Mouse (Mus musculus) pancreas, adult 10 weeks (tissue): ENCODE results near the gene Ahdc1. TPM values are rescaled to one million over a fixed set of nuclear protein-coding genes. Genes with fewer than 3 reads are reported as not detected.

Experiments used
- polyA plus RNA-seq: library from polyadenylated mRNA; stranded (reverse); fragments of 350-450 nt; fragmentation: Illumina TruSeq; extraction: RNeasy Lipid Tissue Mini Kit (QIAGEN cat#74804); gene quantifications from one replicate; pipeline ENCODE4 v1.2.3, GENCODE M21; 2015; ENCODE audit warnings: low read depth, low replicate concordance; ENCODE audit not compliant: insufficient read depth

Gene Ahdc1
- 5.5 TPM for polyA plus RNA-seq

DNA sequence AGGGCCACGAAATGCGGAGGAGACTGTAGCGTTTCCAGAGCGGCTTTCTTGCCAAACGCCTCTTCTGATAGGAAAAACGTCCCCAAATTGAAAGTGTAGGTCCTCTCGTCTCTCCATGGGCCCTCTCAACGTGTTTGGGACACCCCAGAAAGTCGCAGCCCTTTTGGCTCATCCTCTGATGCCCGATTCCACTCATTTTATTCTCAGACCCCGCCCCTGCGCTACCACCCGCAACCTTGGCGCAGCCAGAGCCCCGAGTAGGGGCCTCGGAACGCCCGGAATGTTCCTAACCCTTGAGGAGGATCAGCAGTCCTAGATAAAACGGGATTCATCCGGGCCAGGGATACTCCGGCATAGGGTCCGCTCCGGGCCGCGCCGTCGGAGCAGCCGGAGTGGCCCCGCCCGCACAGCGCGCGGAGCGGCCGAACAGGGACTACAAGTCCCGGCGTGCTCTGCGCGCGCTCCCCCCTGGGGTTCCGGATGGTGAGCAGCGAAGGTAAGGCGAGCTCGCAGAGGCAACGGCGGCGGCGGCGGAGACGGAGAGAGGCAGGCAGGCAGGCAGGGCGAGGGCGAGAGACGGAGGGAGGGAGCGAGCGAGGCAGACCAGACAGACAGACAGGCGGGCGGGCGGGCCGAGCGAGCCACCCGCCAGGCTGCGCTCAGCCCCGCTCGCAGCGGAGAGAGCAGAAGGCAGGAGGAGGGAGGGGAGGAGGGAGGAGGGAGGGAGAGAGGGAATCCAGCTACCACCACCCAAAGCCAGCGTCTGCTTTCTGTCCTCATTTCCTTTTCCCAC is at the start of gene Ahdc1:
Gene Ahdc1 (plus strand): TSS at position 233 of the 793 bp plus-strand sequence.

DNA sequence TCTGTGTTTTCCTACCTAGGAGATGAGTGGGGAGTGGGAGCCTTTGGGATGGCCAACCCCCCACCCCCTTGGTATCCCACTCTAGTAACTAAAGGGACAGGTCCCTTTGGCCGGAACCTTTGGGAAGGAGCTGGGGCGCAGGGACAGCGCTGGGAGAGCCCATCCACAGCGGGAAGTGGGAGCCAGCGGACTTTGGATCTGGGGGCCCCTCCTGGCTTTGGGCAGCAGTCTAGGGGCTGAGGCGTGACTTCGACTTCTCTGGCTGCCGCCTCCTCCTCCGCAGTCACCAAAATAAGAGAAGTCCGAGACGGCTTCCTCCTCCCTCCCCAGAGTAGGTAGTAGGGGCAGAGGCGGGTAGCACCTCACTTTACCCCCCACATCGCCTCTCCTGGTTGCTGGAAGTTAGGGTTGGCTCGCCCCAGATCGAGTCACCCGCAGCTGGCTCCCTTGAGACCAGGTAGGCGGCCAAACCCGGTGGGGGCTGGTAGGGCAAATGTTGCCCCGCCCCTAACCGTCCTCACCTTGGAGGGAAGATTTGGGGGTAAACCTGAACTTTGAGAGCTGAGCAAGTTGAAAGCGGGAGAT is 37.2 kb upstream of the Ahdc1 start, which contains the start of gene Fgr:
Gene Fgr (plus strand): TSS at position 282 of the 585 bp plus-strand sequence.

Other genes starting within 250 kb of the Ahdc1 start
- gene Rpa2, start 242.9 kb upstream of the Ahdc1 start, polyA plus RNA-seq: 2.0 TPM
- 1.3 TPM for gene Themis2, start 214.9 kb upstream of the Ahdc1 start, polyA plus RNA-seq
- 4.2 TPM for gene Ppp1r8, start 168.1 kb upstream of the Ahdc1 start, polyA plus RNA-seq
- 9.8 TPM for gene Stx12, start 126.8 kb upstream of the Ahdc1 start, polyA plus RNA-seq
- 5.7 TPM for gene Fam76a, start 88.7 kb upstream of the Ahdc1 start, polyA plus RNA-seq
- gene Fgr, start 37.2 kb upstream of the Ahdc1 start, polyA plus RNA-seq: 0.46 TPM
- 12.5 TPM for gene Wasf2, start 119.2 kb downstream of the Ahdc1 start, polyA plus RNA-seq
- gene Cd164l2, start 200.9 kb downstream of the Ahdc1 start, polyA plus RNA-seq: 0.90 TPM
- gene Gpr3, start 201.3 kb downstream of the Ahdc1 start, polyA plus RNA-seq: not detected
- gene Map3k6, start 229.6 kb downstream of the Ahdc1 start, polyA plus RNA-seq: 6.7 TPM